Mouse (Mus musculus) intestine, postnatal 0 days (tissue): ENCODE measurements at regions not wholly inside any gene's neighbourhood (a gene's known extent, or its start where the extent isn't known, plus 50 kb on each side); places are given as distances from the start of the nearest gene placed in this dataset.

Source experiments
- ATAC-seq: fragments of 200-750 bp; cut with Nextera tagmentation; 2 replicates; pipeline ENCODE4 v1.8.0; 2017; ENCODE audit warnings: mild to moderate bottlenecking, moderate TSS enrichment, moderate library complexity
- H3K27ac ChIP-seq: fragments of 300-500 bp; sonication (generic); 2 replicates; pipeline ENCODE4 v1.5.1; 2014; ENCODE audit warnings: mild to moderate bottlenecking, low read depth, low read length, moderate library complexity
- H3K27me3 ChIP-seq: fragments of 300-500 bp; sonication (generic); replicated peaks from 2 replicates; pipeline ENCODE4 v1.6.1; 2014; ENCODE audit warnings: low read length, mixed read lengths; ENCODE audit not compliant: control insufficient read depth, insufficient read depth
- H3K36me3 ChIP-seq: fragments of 300-500 bp; sonication (generic); 2 replicates; pipeline ENCODE4 v1.6.1; 2014; ENCODE audit warnings: mild to moderate bottlenecking, moderate library complexity; ENCODE audit not compliant: control insufficient read depth, insufficient read depth
- H3K4me1 ChIP-seq: fragments of 300-500 bp; sonication (generic); replicated peaks from 2 replicates; pipeline ENCODE4 v1.6.1; 2014; ENCODE audit warnings: antibody characterized with exemption, low read length, mixed read lengths; ENCODE audit not compliant: control insufficient read depth, insufficient read depth
- H3K4me2 ChIP-seq: fragments of 300-500 bp; sonication (generic); replicated peaks from 2 replicates; pipeline ENCODE4 v1.6.1; 2014; ENCODE audit warnings: low read depth, mild to moderate bottlenecking, moderate library complexity
- H3K4me3 ChIP-seq: fragments of 300-500 bp; sonication (generic); 2 replicates; pipeline ENCODE4 v1.5.1; 2014; ENCODE audit warnings: low read depth, low read length
- H3K9ac ChIP-seq: fragments of 300-500 bp; sonication (generic); 2 replicates; pipeline ENCODE4 v1.6.1; 2014; ENCODE audit warnings: mild to moderate bottlenecking, low read depth, low read length
- H3K9me3 ChIP-seq: fragments of 300-500 bp; sonication (generic); 2 replicates; pipeline ENCODE4 v1.6.1; 2016; ENCODE audit warnings: mixed run types; ENCODE audit not compliant: control insufficient read depth
- CTCF ChIP-seq: sonication (generic); IDR thresholded peaks from 2 replicates; pipeline ENCODE4 v1.5.1; 2016; ENCODE audit warnings: low read depth, mild to moderate bottlenecking, control low read depth, antibody characterized with exemption, moderate library complexity
- WGBS: fragments of 180-500 bp; shearing (Covaris S2); extraction: QIAGEN DNeasy Blood & Tissue Kit; methylation state at CpG from one replicate; pipeline ENCODE4 v1.1.7; 2014; 5-methylcytosine and 5-hydroxymethylcytosine counted together

DNA sequence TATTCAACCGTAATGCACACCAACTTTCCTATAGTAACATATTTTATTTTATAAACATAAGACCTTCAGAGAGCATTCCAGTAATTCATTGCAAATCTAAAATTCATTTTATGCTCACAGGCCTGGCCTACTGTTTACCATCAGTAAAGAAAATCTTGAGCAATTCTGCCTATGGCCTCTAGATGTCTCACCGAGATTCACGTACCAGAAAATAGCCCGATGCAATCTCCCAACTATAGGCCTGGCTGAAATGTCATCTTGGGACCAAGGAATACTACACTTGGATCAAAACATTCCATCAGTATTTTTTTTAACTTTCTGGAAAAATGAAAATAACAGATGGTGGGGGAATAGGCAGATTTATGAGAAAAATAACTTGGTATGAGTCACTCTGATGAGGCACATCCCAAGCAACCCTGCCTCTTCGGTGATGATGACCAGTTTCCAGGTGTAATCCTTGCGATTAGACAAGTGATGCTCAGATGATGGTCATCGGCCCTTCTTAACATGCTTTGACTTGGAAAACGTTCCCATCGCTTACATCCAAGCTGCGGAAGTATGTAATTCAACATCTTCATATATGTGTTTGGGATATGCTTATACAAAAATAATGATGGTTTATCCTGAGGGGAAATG is 439.9 kb downstream of the Nyap2 start:
- H3K27ac ChIP-seq = no peak overlapping the region
- H3K9me3 ChIP-seq = no peaks in the 10 kb centered on the region
- H3K4me1 ChIP-seq = no peaks in the 10 kb centered on the region
- no peak overlapping the region for H3K4me3 ChIP-seq
- H3K27me3 ChIP-seq = no peaks in the 10 kb centered on the region
- no peak overlapping the region for H3K4me2 ChIP-seq
- H3K36me3 ChIP-seq = no peaks in the 10 kb centered on the region
- no peak overlapping the region for H3K9ac ChIP-seq
- 57% methylated on average over 10 of the region's 10 CpGs for WGBS
- ATAC-seq = no peak
- peak; percentile 68 for TF ChIP-seq CTCF

DNA sequence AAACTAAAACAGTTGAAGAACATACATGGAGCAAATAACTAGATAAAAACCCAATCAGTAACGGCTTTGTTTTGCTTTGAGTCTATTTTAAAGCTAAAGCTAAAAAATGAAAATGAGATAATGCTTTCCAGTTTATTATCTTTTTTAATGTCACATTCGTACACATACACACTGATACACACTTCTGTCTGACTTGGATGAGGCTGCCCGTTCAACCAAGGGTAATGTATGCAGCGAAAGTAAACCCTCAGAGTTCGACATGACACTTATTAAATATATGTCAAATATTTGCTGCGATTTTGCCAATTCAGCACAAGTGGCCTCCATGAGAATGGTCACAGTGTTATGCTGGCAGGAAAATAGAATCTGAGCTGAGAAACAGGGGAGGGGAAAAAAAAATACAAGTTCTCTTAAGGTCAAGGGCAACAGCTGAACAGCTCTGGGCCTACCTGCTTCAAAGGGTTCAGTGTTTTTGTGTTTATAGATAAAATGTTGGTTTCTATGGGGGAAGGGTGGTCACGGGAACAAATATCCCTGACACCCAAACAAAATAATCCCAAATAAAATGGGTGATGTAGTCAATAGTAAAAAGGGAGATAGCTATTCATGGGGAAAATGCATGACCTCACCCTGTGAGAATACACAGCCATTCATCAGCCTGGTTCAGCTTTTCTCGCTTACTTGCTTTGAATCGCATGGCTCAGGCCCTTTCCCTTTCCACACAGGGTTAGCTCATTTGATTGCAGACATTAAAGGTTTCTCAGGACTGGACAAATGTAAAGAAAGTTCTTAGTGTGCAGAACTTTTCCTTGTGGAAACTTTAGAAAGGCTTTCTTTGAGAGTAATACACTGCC is 443.9 kb downstream of the Nyap2 start:
- Histone ChIP-seq H3K4me2 (no peak overlapping the region), H3K27ac (no peak overlapping the region), H3K4me1 (no peaks in the 10 kb centered on the region), H3K36me3 (no peaks in the 10 kb centered on the region), H3K27me3 (no peaks in the 10 kb centered on the region), H3K9ac (no peak overlapping the region), H3K9me3 (no peaks in the 10 kb centered on the region), H3K4me3 (no peak overlapping the region)
- WGBS = 78% methylated on average over 9 of the region's 9 CpGs
- no peak for TF ChIP-seq CTCF
- ATAC-seq = no peak

DNA sequence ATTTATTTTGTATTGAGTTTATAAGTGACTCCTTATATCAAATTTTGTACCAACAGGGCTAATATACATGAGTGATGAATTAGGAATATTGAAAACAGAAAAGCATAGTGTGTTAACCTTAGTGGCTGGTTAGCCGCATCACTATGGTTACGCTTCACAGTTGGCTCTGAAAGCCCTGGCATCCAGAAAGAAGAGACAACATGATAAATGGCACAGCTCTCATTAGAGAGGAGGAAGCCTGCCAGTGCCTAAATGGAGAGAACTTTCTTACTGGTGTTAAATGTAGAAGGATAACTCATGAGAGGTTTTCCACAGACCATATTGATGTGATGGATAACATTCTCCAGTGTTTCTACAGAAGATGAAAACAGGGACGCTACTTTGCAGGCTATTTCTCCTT is 446.2 kb downstream of the Nyap2 start:
- no peaks in the 10 kb centered on the region for H3K4me1 ChIP-seq
- TF ChIP-seq CTCF = no peak
- H3K36me3 ChIP-seq = no peaks in the 10 kb centered on the region
- no peaks in the 10 kb centered on the region for H3K27me3 ChIP-seq
- 78% methylated on average over 3 of the region's 3 CpGs for WGBS
- H3K4me2 ChIP-seq = no peak overlapping the region
- no peaks in the 10 kb centered on the region for H3K9me3 ChIP-seq
- H3K4me3 ChIP-seq = no peak overlapping the region
- ATAC-seq = no peak
- no peak overlapping the region for H3K9ac ChIP-seq
- no peak overlapping the region for H3K27ac ChIP-seq

DNA sequence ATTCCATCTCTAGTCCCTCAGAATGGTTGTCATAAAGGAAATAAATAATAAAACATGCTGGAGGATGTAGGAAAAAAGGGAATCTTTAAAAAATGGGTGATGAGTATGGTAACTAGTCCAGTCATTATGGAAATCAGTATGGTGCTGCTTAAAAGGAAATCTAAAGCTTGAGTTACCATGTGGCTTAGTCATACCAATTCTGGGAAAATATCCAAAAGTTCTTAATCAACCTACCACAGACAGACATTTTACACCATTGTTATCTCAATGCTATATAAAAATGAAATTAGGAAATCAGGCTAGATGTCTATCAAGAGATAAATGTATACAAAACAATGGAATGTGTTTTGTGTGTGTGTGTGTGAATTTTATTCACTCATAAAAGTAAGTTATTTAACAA is 449.1 kb downstream of the Nyap2 start:
- H3K9me3 ChIP-seq = no peaks in the 10 kb centered on the region
- no peaks in the 10 kb centered on the region for H3K27me3 ChIP-seq
- no peak for ATAC-seq
- no peak for TF ChIP-seq CTCF
- H3K4me3 ChIP-seq = no peak overlapping the region
- no peak overlapping the region for H3K27ac ChIP-seq
- no peak overlapping the region for H3K4me2 ChIP-seq
- no peaks in the 10 kb centered on the region for H3K4me1 ChIP-seq
- H3K9ac ChIP-seq = no peak overlapping the region
- no peaks in the 10 kb centered on the region for H3K36me3 ChIP-seq

DNA sequence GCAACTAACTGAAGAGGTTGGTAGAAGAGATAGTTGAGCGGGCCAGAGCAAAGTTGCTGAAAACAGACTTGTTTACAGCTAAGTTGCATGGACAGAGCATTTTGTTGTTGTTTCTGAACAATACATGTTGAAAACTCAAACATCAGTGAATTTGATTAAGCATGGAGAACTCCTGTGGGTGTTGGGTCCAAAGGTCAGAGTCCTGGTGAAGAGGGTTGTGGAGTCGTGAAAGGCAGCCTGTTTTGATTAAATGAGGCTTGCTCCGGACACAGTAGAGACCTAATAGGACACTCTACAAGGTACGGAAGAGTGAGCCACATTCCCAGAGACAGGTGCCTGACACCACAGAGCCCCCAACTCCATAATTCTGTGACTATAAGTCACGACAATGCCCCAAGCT is 461.1 kb downstream of the Nyap2 start:
- H3K27ac ChIP-seq = no peak overlapping the region
- no peak for TF ChIP-seq CTCF
- ATAC-seq = no peak
- WGBS = 53% methylated on average over 5 of the region's 5 CpGs
- no peak overlapping the region for H3K9ac ChIP-seq
- H3K4me1 ChIP-seq = no peaks in the 10 kb centered on the region
- no peaks in the 10 kb centered on the region for H3K36me3 ChIP-seq
- H3K9me3 ChIP-seq = no peaks in the 10 kb centered on the region
- no peak overlapping the region for H3K4me2 ChIP-seq
- no peaks in the 10 kb centered on the region for H3K27me3 ChIP-seq
- no peak overlapping the region for H3K4me3 ChIP-seq

DNA sequence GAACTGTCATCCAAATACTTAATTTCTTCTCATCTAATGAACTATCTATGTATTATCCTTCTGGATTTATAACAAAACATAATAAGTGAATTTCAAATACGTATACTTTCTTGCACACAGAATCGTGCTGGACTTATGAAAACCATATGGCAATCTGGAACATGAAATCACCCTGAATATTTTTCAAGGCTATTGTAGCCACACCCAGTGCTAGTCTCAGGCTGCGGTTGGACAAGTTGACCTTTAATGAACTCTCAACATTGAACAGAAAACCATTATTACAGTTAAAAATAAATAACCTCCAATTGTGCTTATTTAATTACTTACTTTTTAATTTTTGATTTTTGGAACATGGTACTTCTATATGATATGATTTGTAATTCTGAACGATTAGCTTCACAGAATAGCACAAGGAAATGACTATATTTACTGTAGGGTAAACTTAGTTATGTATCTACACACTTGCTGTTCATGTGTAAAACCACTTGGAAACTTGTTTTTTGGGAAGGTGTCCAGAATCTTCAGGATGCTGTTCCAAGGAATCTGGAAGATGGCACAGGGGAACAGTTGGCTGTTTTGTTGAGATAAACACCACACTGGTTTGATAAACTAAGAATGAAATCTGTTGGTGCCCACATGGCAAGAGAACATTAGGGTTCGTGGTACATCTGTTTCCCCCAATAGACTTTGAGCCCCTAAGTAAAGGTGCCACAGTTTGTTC is 463.0 kb downstream of the Nyap2 start:
- no peak for TF ChIP-seq CTCF
- H3K27ac ChIP-seq = no peak overlapping the region
- no peaks in the 10 kb centered on the region for H3K9me3 ChIP-seq
- ATAC-seq = no peak
- H3K4me1 ChIP-seq = no peaks in the 10 kb centered on the region
- H3K4me3 ChIP-seq = no peak overlapping the region
- no peak overlapping the region for H3K9ac ChIP-seq
- no peaks in the 10 kb centered on the region for H3K27me3 ChIP-seq
- 76% methylated on average over 5 of the region's 5 CpGs for WGBS
- H3K36me3 ChIP-seq = no peaks in the 10 kb centered on the region
- H3K4me2 ChIP-seq = no peak overlapping the region
